Comparison of ENCODE assay signal across 9 mouse cellular contexts in genomic region chr4:117267284-117267683, GRCm38 (mm10). TPM values are rescaled to one million over a fixed set of nuclear protein-coding genes. Genes with fewer than 3 reads are reported as not detected.
DNase-seq lines count a peak whose midpoint lies in the region; ATAC-seq and TF ChIP-seq lines count a peak whose summit lies in the region.
"Had no signal": no experiment of that assay in that cellular context is flagged by ENCODE, and none has a peak within 500 bp of the region (broad histone marks: within the 10 kb centered on the region; RNA-seq: fewer than 3 reads in every experiment).

No protein-coding gene starts in this region.

- DNase-seq in hindbrain, embryonic 14.5 days (ENCODE audit: low spot score) = peak; percentile 84
- peak; percentile 63 for DNase-seq in T-cell, adult 2 months (ENCODE audit: low spot score)
- peak; percentile 74 for DNase-seq in left cerebral cortex, adult 11 months (ENCODE audit: low spot score)
- DNase-seq in spleen, postnatal 4 days (ENCODE audit: low spot score in 2 of 2) = peak; percentile 74 to 87

- TF ChIP-seq CTCF in cortical plate, adult 2 months (IDR thresholded peaks at IDR 0.05; ENCODE audit: extremely low read depth, insufficient read depth, low read length) = peak; percentile 96

- no peak for ATAC-seq in hindbrain, embryonic 14.5 days (ENCODE audit: low FRiP score)
- ATAC-seq in hindbrain, embryonic 12.5 days (ENCODE audit: low FRiP score) = no peak
- peak; percentile 76 for ATAC-seq in granulocyte monocyte progenitor cell, adult 5-6 weeks (replicated peaks; ENCODE audit: poor library complexity, severe bottlenecking)
- ATAC-seq in megakaryocyte-erythroid progenitor cell, adult 5-6 weeks (replicated peaks; ENCODE audit: low FRiP score, low TSS enrichment, poor library complexity, severe bottlenecking) = peak; percentile 69

- no peak overlapping the region for H3K9ac ChIP-seq in hindbrain, embryonic 14.5 days
- H3K9ac ChIP-seq in hindbrain, embryonic 12.5 days = no peak overlapping the region

- no peak overlapping the region for H3K27ac ChIP-seq in hindbrain, embryonic 14.5 days
- H3K27ac ChIP-seq in hindbrain, embryonic 12.5 days = no peak overlapping the region
- no peak overlapping the region for H3K27ac ChIP-seq in cortical plate, adult 2 months (ENCODE audit: insufficient read depth, low read length)
- H3K27ac ChIP-seq: embryonic facial prominence, embryonic 15.5 days had no signal

- peaks cover 2% of the 10 kb centered on the region; the same call in 1 of the 2 replicates for H3K4me1 ChIP-seq in hindbrain, embryonic 14.5 days (replicated peaks; ENCODE audit: control insufficient read depth, insufficient read depth, low read length)
- peaks cover 10% of the 10 kb centered on the region for H3K4me1 ChIP-seq in hindbrain, embryonic 12.5 days
- H3K4me1 ChIP-seq in cortical plate, adult 2 months (ENCODE audit: control insufficient read depth, insufficient read depth, low read length) = no peaks in the 10 kb centered on the region
- H3K4me1 ChIP-seq: embryonic facial prominence, embryonic 15.5 days had no signal

- no peak for TF ChIP-seq POLR2A in cortical plate, adult 2 months (IDR thresholded peaks at IDR 0.05; ENCODE audit: extremely low read depth, insufficient read depth, low read length)

- H3K36me3 ChIP-seq in hindbrain, embryonic 14.5 days (replicated peaks; ENCODE audit: control insufficient read depth, insufficient read depth) = peaks cover 13% of the 10 kb centered on the region
- peaks cover 14% of the 10 kb centered on the region; the same call in 1 of the 2 replicates for H3K36me3 ChIP-seq in hindbrain, embryonic 12.5 days

- no peaks in the 10 kb centered on the region for H3K27me3 ChIP-seq in hindbrain, embryonic 14.5 days (ENCODE audit: control insufficient read depth, insufficient read depth, low read length)
- peaks cover 8% of the 10 kb centered on the region for H3K27me3 ChIP-seq in hindbrain, embryonic 12.5 days
- H3K27me3 ChIP-seq: embryonic facial prominence, embryonic 15.5 days had no signal

- H3K4me2 ChIP-seq in hindbrain, embryonic 14.5 days (replicated peaks) = no peak overlapping the region
- no peak overlapping the region for H3K4me2 ChIP-seq in hindbrain, embryonic 12.5 days (replicated peaks)
- H3K4me2 ChIP-seq: embryonic facial prominence, embryonic 15.5 days had no signal

- H3K4me3 ChIP-seq in hindbrain, embryonic 14.5 days (replicated peaks; ENCODE audit: low read length) = no peak overlapping the region
- no peak overlapping the region for H3K4me3 ChIP-seq in hindbrain, embryonic 12.5 days
- no peak overlapping the region for H3K4me3 ChIP-seq in cortical plate, adult 2 months (ENCODE audit: insufficient read depth, low read length)
- H3K4me3 ChIP-seq: embryonic facial prominence, embryonic 15.5 days had no signal

- 6% methylated on average over 2 of the region's 2 CpGs for WGBS in hindbrain, embryonic 14.5 days
- WGBS in hindbrain, embryonic 12.5 days = 3% methylated on average over 2 of the region's 2 CpGs

- no peaks in the 10 kb centered on the region for H3K9me3 ChIP-seq in hindbrain, embryonic 14.5 days (ENCODE audit: control insufficient read depth, low read length)
- H3K9me3 ChIP-seq in hindbrain, embryonic 12.5 days (replicated peaks) = no peaks in the 10 kb centered on the region
- H3K9me3 ChIP-seq: embryonic facial prominence, embryonic 15.5 days had no signal

RNA-seq across cellular contexts. Expression of gene Armh1, which starts 15.4 kb away (rescaled TPM):
- polyA plus RNA-seq in hindbrain, embryonic 14.5 days (2014; fragmentation: Nextera tagmentation; extraction: Ambion mirVana) = 1.2 and 1.3 TPM in 2 replicates
- polyA plus RNA-seq in hindbrain, embryonic 12.5 days (2016; fragmentation: Nextera tagmentation; extraction: Ambion mirVana) = 0.78 and 1.3 TPM in 2 replicates
- 0.38 and 0.67 TPM in 2 replicates for polyA plus RNA-seq in cortical plate, adult 2 months (2012; rRNA removed)
- not detected in 2 replicates for total RNA-seq in granulocyte monocyte progenitor cell, adult 5-6 weeks (2014; fragmentation: Nextera tagmentation)
- total RNA-seq in granulocyte monocyte progenitor cell, adult 5-6 weeks (2017) = not detected in 2 replicates
- total RNA-seq in megakaryocyte-erythroid progenitor cell, adult 5-6 weeks (2014; fragmentation: Nextera tagmentation) = not detected in 2 replicates
- total RNA-seq in megakaryocyte-erythroid progenitor cell, adult 5-6 weeks (2017) = not detected in 2 replicates

RNA-seq across cellular contexts. Expression of gene Tmem53, which starts 15.5 kb away (rescaled TPM):
- polyA plus RNA-seq in hindbrain, embryonic 14.5 days (2014; fragmentation: Nextera tagmentation; extraction: Ambion mirVana) = 10.0 and 11.6 TPM in 2 replicates
- polyA plus RNA-seq in hindbrain, embryonic 12.5 days (2016; fragmentation: Nextera tagmentation; extraction: Ambion mirVana) = 9.0 and 9.6 TPM in 2 replicates
- polyA plus RNA-seq in cortical plate, adult 2 months (2012; rRNA removed) = 4.8 and 6.1 TPM in 2 replicates
- 3.7 and 5.1 TPM in 2 replicates for total RNA-seq in granulocyte monocyte progenitor cell, adult 5-6 weeks (2014; fragmentation: Nextera tagmentation)
- 0.36 and 4.8 TPM in 2 replicates for total RNA-seq in granulocyte monocyte progenitor cell, adult 5-6 weeks (2017)
- not detected in 2 replicates for total RNA-seq in megakaryocyte-erythroid progenitor cell, adult 5-6 weeks (2014; fragmentation: Nextera tagmentation)
- not detected in 2 replicates for total RNA-seq in megakaryocyte-erythroid progenitor cell, adult 5-6 weeks (2017)

Comparison
In these comparisons a context has a peak if more than half of its experiments do, and no peak if none do; other contexts are left out.
1. ATAC-seq: peak in granulocyte monocyte progenitor cell, adult 5-6 weeks (single experiment) and megakaryocyte-erythroid progenitor cell, adult 5-6 weeks (single experiment); none in hindbrain, embryonic 14.5 days (single experiment) and hindbrain, embryonic 12.5 days (single experiment).
2. Peak in every context shown above with its lines, with median percentiles within 50 percentile points of each other: DNase-seq.